Mouse (Mus musculus): Measurements from ENCODE around the gene Cldn3.

GRCm38 (mm10) chr5:134985633-134986297, at the start of gene Cldn3:
- no peak for TF ChIP-seq CTCF (IDR thresholded peaks at IDR 0.05; ENCODE audit: low read depth)
- no peak for TF ChIP-seq EP300 (optimal IDR thresholded peaks at IDR 0.05)
